Mouse (Mus musculus) embryonic facial prominence, embryonic 14.5 days (tissue): Measurements from ENCODE around the gene Ift20. TPM values are rescaled to one million over a fixed set of nuclear protein-coding genes. Genes with fewer than 3 reads are reported as not detected.
"Not testable (repeated sequence)": the region's sequence is repeated elsewhere in the genome, so short reads cannot be mapped to it uniquely, and the experiment has no call there.

ENCODE experiments used
- ATAC-seq: fragments of 200-750 bp; cut with Nextera tagmentation; 2 replicates; pipeline ENCODE4 v1.8.0; 2017; ENCODE audit warnings: low read depth, moderate number of reproducible peaks, moderate TSS enrichment
- DNase-seq: peaks from one replicate; pipeline ENCODE4 v3.0.0-alpha.2; 2015; ENCODE audit warnings: low spot score
- H3K27ac ChIP-seq: fragments of 300-500 bp; sonication (generic); replicated peaks from 2 replicates; pipeline ENCODE4 v1.5.1; 2014; ENCODE audit warnings: low read depth, mild to moderate bottlenecking, low read length, moderate library complexity
- H3K27me3 ChIP-seq: fragments of 300-500 bp; sonication (generic); replicated peaks from 2 replicates; pipeline ENCODE4 v1.6.1; 2014; ENCODE audit warnings: low read length; ENCODE audit not compliant: control insufficient read depth, insufficient read depth
- H3K36me3 ChIP-seq: fragments of 300-500 bp; sonication (generic); 2 replicates; pipeline ENCODE4 v1.6.1; 2014; ENCODE audit warnings: low read length, mixed read lengths; ENCODE audit not compliant: control insufficient read depth, insufficient read depth
- H3K4me1 ChIP-seq: fragments of 300-500 bp; sonication (generic); 2 replicates; pipeline ENCODE4 v1.6.1; 2014; ENCODE audit warnings: antibody characterized with exemption, low read length; ENCODE audit not compliant: control insufficient read depth, insufficient read depth
- H3K4me2 ChIP-seq: fragments of 300-500 bp; sonication (generic); 2 replicates; pipeline ENCODE4 v1.6.1; 2014; ENCODE audit warnings: low read depth, mild to moderate bottlenecking, low read length, moderate library complexity, mixed read lengths
- H3K4me3 ChIP-seq: fragments of 300-500 bp; sonication (generic); 2 replicates; pipeline ENCODE4 v1.5.1; 2014; ENCODE audit warnings: low read depth, mild to moderate bottlenecking, low read length
- H3K9ac ChIP-seq: fragments of 300-500 bp; sonication (generic); 2 replicates; pipeline ENCODE4 v1.6.1; 2014; ENCODE audit warnings: low read depth, mild to moderate bottlenecking, low read length, moderate library complexity, mixed read lengths
- H3K9me3 ChIP-seq: fragments of 300-500 bp; sonication (generic); 2 replicates; pipeline ENCODE4 v1.6.1; 2016; ENCODE audit warnings: low read length; ENCODE audit not compliant: control insufficient read depth
- WGBS: fragments of 180-500 bp; shearing (Covaris S2); extraction: QIAGEN DNeasy Blood & Tissue Kit; methylation state at CpG from one replicate; pipeline ENCODE4 v1.1.7; 2014; 5-methylcytosine and 5-hydroxymethylcytosine counted together
- polyA plus RNA-seq: library from polyadenylated mRNA; unstranded; fragments of >200 nt; fragmentation: Nextera tagmentation; extraction: Ambion mirVana; gene quantifications from 2 replicates; pipeline ENCODE4 v1.2.1, GENCODE M21; 2014

Ift20 gene
- polyA plus RNA-seq, 1 experiment from 2014 or later: 178 TPM

DNA sequence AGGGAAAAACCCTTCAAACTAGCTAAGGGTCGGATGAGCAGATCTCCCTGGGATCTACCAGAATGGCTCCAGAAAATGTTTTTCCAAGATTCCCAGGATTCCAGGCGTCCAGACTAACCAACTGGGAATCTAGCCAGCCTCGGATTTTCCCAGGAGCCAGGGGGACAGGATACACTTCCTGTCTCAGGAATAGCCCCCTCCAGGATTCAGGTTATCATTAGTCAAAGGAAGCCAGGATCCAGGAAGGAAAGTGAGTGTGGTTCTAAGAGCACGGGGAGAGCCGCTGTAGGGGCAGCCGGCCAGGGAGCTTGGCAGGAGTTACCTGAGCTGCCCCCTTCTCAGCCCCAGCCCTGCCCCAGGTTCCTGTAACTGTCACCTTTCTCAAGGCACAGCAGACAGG is 5.1 kb upstream of the Ift20 start:
- ATAC-seq (no peak), DNase-seq (peak; percentile 46)
- H3K4me3 ChIP-seq: no peak overlapping the region
- H3K4me1 ChIP-seq: peaks cover 10% of the 10 kb centered on the region
- no peaks in the 10 kb centered on the region for H3K9me3 ChIP-seq
- 59% methylated on average over 6 of the region's 6 CpGs for WGBS
- no peak overlapping the region; the same call in 1 of the 2 replicates for H3K27ac ChIP-seq
- no peak overlapping the region for H3K9ac ChIP-seq
- no peaks in the 10 kb centered on the region for H3K27me3 ChIP-seq
- H3K4me2 ChIP-seq: no peak overlapping the region
- H3K36me3 ChIP-seq: peaks cover 54% of the 10 kb centered on the region

DNA sequence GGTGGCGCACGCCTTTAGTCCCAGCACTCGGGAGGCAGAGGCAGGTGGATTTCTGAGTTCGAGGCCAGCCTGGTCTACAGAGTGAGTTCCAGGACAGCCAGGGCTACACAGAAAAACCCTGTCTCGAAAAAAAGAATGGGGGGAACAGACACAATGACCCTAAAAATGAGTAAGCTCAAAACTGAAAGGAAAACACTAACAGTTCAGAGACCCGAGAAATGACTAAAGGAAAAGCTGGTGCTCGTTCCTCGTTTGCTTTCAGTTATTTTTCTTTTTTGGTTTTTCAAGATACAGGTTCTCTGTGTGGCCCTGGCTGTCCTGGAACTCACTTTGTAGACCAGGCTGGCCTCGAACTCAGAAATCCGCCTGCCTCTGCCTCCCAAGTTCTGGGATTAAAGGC is 4.6 kb upstream of the Ift20 start:
- H3K27me3 ChIP-seq, H3K9ac ChIP-seq, H3K4me3 ChIP-seq, H3K4me1 ChIP-seq, ATAC-seq, H3K9me3 ChIP-seq, H3K27ac ChIP-seq, H3K4me2 ChIP-seq, DNase-seq: not testable (repeated sequence)
- 91% methylated on average over 10 of the region's 10 CpGs for WGBS
- H3K36me3 ChIP-seq: peaks cover 49% of the 10 kb centered on the region

DNA sequence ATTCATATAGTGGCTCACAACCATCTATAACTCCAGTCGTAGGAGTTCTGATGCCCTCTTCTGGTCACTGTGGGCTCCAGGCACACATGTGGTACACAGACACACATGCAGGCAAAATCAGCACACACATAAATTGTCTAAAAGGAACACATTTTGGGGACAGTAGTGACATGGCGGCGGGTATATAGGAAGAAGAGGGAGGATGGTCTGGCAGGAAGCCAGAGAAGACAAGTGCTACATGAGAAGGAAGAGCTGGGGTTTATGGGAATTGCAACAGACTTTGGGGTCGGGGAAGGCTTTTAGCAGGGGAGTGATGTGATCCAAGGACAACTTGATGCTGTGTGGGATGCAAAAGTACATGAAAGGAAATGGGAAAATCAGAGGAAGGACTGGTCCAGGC is 1.6 kb upstream of the Ift20 start:
- DNase-seq (no peak), ATAC-seq (no peak)
- H3K9ac ChIP-seq: no peak overlapping the region
- no peaks in the 10 kb centered on the region for H3K9me3 ChIP-seq
- H3K4me2 ChIP-seq: peak overlapping the region; percentile 75
- H3K4me1 ChIP-seq: peaks cover 16% of the 10 kb centered on the region
- H3K4me3 ChIP-seq: peak overlapping the region; percentile 73
- H3K27me3 ChIP-seq: no peaks in the 10 kb centered on the region
- H3K27ac ChIP-seq: no peak overlapping the region
- WGBS: 86% methylated on average over 4 of the region's 4 CpGs
- H3K36me3 ChIP-seq: peaks cover 35% of the 10 kb centered on the region

DNA sequence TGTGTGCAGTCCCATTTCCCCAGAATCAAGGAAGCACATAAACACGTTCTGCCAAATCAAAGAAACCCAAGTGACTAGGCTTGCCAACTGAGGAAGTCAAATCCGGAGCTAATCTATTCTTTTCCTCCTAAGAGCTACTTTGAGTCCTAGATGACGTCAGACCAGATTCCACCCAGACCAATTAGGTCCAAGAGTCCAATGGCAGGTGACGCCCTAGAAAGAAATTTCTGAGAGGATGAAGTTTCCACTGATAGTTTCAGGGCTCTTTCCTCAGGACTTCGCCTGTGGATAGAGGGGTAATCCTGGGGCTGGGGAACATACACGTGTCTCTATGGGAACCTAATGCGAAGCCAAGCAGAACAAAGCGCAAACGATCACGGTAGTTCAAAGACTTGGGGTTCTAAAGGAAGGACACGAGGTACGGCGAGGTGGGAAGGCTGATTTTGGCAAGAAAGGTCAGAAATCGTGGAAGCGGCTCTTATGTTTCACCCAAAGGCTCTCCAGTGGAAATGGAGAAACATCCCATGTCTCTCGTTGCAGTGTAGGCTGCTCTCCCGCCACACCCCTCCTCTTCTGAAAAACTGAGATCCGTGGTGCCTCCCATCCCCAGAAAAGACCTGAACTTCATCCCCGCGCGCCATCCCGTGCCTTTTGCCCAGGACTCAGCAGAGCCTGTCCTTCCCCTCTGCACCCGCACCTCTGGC is 633 bp upstream of the Ift20 start:
- Histone ChIP-seq H3K27ac (peak overlapping the region; percentile 95), H3K27me3 (no peaks in the 10 kb centered on the region), H3K4me3 (peak overlapping the region; percentile 73), H3K4me2 (peak overlapping the region; percentile 75), H3K9me3 (no peaks in the 10 kb centered on the region), H3K4me1 (peaks cover 16% of the 10 kb centered on the region), H3K9ac (peak overlapping the region; percentile 83), H3K36me3 (peaks cover 35% of the 10 kb centered on the region)
- ATAC-seq (peak; percentile 61), DNase-seq (peak; percentile 88)
- under 1% methylated on average over 22 of the region's 23 CpGs for WGBS

DNA sequence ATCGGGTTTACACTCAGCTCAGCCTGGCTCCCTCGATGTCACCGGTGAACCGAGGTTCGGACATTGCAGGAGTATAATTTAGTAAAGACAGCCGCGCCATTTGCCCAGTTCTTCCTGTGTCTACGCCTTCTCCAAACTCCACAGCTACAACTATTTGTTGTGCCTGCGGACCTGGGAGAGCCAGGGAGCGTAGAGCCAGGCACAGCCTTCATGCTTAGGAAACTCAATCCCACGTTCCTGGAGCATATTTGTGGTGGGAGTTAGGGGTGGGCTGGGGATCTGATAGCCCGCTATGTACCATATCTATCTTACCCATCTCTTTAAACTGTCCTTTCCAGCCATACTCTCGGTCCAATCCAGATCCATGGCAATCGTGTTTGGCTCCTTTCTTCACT is 526 bp downstream of the Ift20 start:
- Histone ChIP-seq H3K36me3 (peaks cover 38% of the 10 kb centered on the region), H3K4me1 (peaks cover 16% of the 10 kb centered on the region), H3K4me3 (peak overlapping the region; percentile 73), H3K27ac (peak overlapping the region; percentile 91), H3K9ac (peak overlapping the region; percentile 83), H3K27me3 (no peaks in the 10 kb centered on the region), H3K4me2 (peak overlapping the region; percentile 84), H3K9me3 (no peaks in the 10 kb centered on the region)
- under 1% methylated on average over 14 of the region's 14 CpGs for WGBS
- peak; percentile 20 for DNase-seq
- no peak for ATAC-seq

DNA sequence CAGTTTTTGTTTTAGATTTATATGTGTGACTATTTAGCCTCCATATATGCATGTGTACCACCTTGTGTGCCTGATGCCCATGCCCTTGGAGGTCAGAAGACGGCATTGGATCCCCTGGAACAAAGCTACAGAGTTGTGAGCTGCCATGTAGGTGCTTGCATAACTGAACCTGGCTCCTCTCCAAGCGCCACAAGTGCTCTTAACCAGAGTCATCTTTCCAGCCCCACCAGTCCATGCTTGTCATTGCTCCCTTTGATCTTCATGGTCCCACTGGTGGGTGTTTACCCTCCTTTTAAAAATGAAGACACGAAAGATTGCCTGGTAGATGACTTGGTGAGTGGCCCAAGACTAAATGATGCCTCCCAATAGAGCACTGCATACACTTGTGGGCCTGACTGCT is 4.2 kb downstream of the Ift20 start:
- ATAC-seq: no peak
- Histone ChIP-seq H3K9ac (no peak overlapping the region), H3K27me3 (no peaks in the 10 kb centered on the region), H3K36me3 (peaks cover 59% of the 10 kb centered on the region), H3K9me3 (no peaks in the 10 kb centered on the region), H3K4me1 (peaks cover 6% of the 10 kb centered on the region; the same call in 1 of the 2 replicates), H3K4me2 (no peak overlapping the region), H3K27ac (no peak overlapping the region), H3K4me3 (no peak overlapping the region)
- peak; percentile 31 for DNase-seq
- 85% methylated on average over 3 of the region's 3 CpGs for WGBS

DNA sequence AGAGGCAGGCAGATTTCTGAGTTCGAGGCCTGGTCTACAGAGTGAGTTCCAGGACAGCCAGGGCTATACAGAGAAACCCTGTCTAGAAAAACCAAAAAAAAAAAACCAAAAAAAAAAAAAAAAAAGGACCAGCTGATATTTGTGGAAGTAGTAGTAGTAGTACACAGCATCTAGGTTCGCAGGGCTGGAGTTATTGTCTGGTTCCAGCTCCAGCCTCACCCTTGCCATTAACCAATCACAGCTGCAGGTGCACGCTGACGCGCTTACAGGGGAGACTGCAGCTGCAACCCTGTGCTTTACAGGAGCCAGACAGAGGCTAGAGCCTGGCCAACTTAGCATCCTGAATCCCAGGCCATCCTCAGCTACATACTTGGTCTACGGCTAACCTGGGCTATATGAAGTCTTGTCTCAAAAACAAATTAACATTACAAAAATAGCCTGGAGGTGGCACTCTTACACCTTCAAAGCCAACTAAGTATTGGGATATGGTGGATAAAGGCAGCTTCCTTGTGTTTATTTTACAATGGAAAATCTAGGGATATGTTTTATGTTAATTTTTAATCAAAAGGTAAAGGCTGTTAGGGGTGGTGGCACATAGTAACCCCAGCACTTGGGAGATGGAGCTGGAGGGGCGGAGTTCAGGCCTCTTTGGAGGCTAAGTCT is 8.4 kb downstream of the Ift20 start:
- 92% methylated on average over 7 of the region's 7 CpGs for WGBS
- no peak overlapping the region for H3K4me3 ChIP-seq
- no peak overlapping the region for H3K27ac ChIP-seq
- ATAC-seq: no peak
- H3K36me3 ChIP-seq: peaks cover 46% of the 10 kb centered on the region
- H3K27me3 ChIP-seq: no peaks in the 10 kb centered on the region
- no peaks in the 10 kb centered on the region for H3K9me3 ChIP-seq
- no peak for DNase-seq
- H3K9ac ChIP-seq: no peak overlapping the region
- H3K4me2 ChIP-seq: no peak overlapping the region
- peaks cover 10% of the 10 kb centered on the region for H3K4me1 ChIP-seq

DNA sequence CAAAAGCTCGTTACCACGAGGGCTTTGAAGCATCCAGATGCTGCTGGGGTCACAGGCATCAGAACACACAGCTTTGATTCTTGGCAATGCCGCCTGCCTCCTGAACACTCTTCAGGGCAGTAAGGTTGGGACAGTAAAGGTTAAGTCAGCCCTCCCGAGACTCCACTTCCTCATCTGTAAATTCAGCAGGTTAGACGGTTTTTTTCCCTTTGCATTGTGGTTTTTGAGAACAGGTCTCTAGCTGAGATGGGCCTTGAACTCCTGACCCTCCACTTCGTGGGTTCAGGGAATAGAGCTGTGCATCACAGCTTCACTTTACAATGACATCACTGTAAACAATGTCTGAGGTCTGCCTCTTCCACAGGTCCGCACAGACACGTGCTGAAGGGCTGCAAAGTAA is 9.0 kb downstream of the Ift20 start:
- no peak overlapping the region for H3K9ac ChIP-seq
- 66% methylated on average over 8 of the region's 8 CpGs for WGBS

More for the DNA sequence above, 9.0 kb downstream of the Ift20 start:
- no peak for ATAC-seq
- Histone ChIP-seq H3K27me3 (no peaks in the 10 kb centered on the region), H3K4me2 (no peak overlapping the region), H3K36me3 (peaks cover 40% of the 10 kb centered on the region), H3K4me1 (peaks cover 13% of the 10 kb centered on the region), H3K4me3 (no peak overlapping the region), H3K27ac (no peak overlapping the region), H3K9me3 (no peaks in the 10 kb centered on the region)
- DNase-seq: no peak
